Mouse (Mus musculus) lung, postnatal 4 days (tissue): ENCODE measurements around the gene Ubash3b.

ENCODE experiments used
- DNase-seq, 2 experiments: peaks; one replicate each; pipeline ENCODE4 v3.0.0; 2021

The Ubash3b gene

GRCm38 (mm10) chr9:40989940-40990588 is 171.4 kb downstream of the Ubash3b start:
- DNase-seq: peak in 1 of 2 experiments; percentile 50

- DNase-seq: no peak
These were observed 177.2 kb downstream of the Ubash3b start for GRCm38 (mm10) chr9:40984313-40984712.

- DNase-seq: no peak
These were observed 177.7 kb downstream of the Ubash3b start for GRCm38 (mm10) chr9:40983758-40984157.

- DNase-seq: no peak
These were observed 179.0 kb downstream of the Ubash3b start for GRCm38 (mm10) chr9:40982480-40982879.

DNA sequence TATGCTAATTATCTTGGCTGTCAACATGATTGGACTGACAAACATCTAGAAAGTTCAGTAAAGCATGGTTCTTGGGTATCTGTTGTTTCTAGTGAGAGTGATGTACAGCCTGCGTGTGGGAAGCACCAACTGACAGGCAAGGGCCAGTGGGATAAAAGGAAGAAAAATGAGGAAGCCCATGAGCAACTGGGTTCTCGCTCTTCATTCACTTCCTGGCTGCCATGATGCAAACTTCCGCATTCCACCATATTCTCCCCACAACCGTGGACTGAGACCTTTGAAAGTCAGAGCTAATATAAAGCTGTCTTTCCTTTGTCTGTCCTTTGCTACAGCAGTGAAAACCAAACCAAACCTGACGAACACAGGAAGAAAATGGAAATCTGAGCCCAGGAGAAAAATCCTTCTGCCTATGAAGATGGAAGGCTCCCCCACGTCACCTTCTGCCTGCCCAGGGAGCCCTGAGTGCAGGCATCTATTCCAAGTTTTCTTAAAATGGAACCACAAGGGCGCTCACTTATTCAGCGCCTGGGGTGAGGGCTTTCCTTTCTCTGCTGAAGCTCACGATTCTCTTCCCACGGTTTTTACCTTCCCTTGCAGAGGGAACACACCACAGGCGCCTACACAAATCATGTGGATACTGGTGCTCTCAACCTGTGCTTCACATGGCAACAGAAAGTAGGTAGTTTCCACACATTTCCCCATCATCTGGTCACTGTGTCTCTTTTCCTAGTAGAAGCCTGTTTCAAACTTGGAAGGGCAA is 187.3 kb downstream of the Ubash3b start:
- no peak for DNase-seq

DNA sequence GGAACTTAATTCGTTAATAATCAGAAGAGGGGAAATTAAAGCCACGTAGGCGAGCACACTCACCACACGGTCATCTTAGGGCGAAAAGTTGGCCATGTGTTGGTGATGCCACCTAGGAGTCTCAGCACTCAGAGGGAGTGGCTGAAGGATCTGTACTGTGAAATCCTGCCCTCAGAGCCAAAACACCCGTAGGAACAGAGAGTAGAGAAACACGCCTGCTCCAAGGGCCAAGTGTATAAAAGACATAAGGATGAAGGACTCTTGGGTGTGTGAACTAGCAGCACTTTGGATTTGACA is 197.1 kb downstream of the Ubash3b start:
- DNase-seq: no peak

- DNase-seq: no peak
These were observed 197.7 kb downstream of the Ubash3b start, which contains the start of gene Jhy for GRCm38 (mm10) chr9:40963586-40964417. Gene Jhy, minus strand, starts transcription at chr9:40964118.

DNA sequence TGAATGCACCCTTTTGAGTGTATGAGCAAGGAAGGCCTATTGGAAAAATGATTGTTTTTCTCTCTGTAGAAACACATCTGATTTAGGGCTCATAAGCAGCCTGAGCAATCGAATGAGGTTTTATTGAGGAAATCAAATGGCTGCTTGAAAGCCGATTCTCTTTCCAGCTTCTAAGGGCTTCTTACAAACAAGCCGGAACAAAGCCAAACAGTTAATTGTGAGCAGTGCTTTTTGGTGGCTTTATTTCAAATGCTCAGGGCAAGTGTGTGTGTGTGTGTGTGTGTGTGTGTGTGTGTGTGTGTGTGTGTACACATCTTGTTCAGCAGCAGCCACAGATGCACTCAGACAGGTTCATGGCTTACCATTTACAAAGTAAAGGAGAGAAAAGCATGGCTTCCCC is 200.1 kb downstream of the Ubash3b start:
- no peak for DNase-seq
